ENCODE assay signal across 20 mouse cellular contexts in the genomic region with DNA sequence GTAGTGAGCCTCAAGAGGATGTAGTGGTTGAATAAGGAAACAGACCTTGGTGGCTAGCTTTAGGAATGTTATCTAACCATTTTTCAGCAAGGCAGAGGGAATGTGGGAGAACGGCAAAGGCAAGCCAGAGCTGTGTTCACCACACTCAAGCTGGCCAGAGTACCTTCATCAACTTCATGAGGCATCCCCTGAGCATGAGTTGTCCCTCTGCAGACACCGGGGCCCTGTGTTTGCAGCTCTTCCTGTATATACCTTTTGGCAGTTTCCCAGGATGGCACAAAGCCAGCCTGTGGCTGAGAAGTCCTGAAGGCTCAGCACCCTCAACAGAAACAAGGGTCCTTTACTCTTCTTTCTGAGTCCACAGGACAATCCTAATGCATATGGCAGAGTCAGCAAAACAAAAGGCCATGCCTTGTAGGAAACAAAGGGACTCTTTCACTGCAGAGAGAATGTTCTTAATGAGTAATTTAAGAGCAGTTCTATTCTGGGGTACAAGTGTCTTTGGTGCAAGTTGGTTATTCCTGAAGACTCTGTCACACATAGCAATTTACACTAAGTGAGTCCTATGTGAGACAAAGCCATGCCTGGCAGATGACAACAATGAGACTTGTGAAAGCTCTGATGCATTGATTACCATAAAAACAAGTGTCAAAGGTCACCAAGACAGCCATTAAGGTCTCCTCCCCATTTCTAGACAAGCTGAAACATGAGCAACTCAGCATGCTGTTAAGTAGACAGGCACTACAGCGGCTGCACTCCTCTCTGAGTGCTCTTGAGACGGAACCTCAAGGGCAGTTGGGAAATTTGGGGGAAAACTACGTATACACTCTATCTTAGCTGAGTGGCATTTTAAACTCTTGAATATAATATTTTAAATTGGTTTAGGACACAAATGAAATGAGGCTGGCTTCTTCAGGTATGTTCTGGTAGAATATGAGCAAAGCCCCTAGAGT.
DNase-seq lines count a peak whose midpoint lies in the region; ATAC-seq lines count a peak whose summit lies in the region.
"Had no signal": no experiment of that assay in that cellular context is flagged by ENCODE, and none has a peak within 500 bp of the region (broad histone marks: within the 10 kb centered on the region; RNA-seq: fewer than 3 reads in every experiment).

No protein-coding gene starts in this region.

- H3K36me3 ChIP-seq in midbrain, embryonic 11.5 days (ENCODE audit: control insufficient read depth, insufficient read depth, low read length) = no peaks in the 10 kb centered on the region
- H3K36me3 ChIP-seq in midbrain, embryonic 16.5 days (ENCODE audit: control insufficient read depth, insufficient read depth, low read length) = no peaks in the 10 kb centered on the region
- no peaks in the 10 kb centered on the region for H3K36me3 ChIP-seq in forebrain, embryonic 16.5 days (ENCODE audit: control insufficient read depth, insufficient read depth)
- H3K36me3 ChIP-seq: heart, embryonic 15.5 days; liver, embryonic 15.5 days; midbrain, embryonic 13.5 days; neural tube, embryonic 13.5 days had no signal

- no peaks in the 10 kb centered on the region for H3K4me1 ChIP-seq in midbrain, embryonic 11.5 days (ENCODE audit: control insufficient read depth, insufficient read depth, low read length)
- H3K4me1 ChIP-seq in midbrain, embryonic 16.5 days (ENCODE audit: control insufficient read depth, insufficient read depth, low read length) = no peaks in the 10 kb centered on the region
- H3K4me1 ChIP-seq in forebrain, embryonic 16.5 days (replicated peaks; ENCODE audit: control insufficient read depth, insufficient read depth, low read length) = no peaks in the 10 kb centered on the region
- H3K4me1 ChIP-seq: heart, embryonic 15.5 days; liver, embryonic 15.5 days; midbrain, embryonic 13.5 days; neural tube, embryonic 13.5 days had no signal

- H3K27ac ChIP-seq in midbrain, embryonic 11.5 days (ENCODE audit: low read depth, low read length) = no peak overlapping the region
- H3K27ac ChIP-seq in midbrain, embryonic 16.5 days (ENCODE audit: low read length) = no peak overlapping the region
- H3K27ac ChIP-seq in forebrain, embryonic 16.5 days (ENCODE audit: low read length) = no peak overlapping the region
- H3K27ac ChIP-seq: heart, embryonic 15.5 days; liver, embryonic 15.5 days; midbrain, embryonic 13.5 days; neural tube, embryonic 13.5 days; stomach, postnatal 0 days had no signal

- no peak overlapping the region for H3K4me2 ChIP-seq in midbrain, embryonic 11.5 days
- no peak overlapping the region for H3K4me2 ChIP-seq in midbrain, embryonic 16.5 days (ENCODE audit: low read length)
- H3K4me2 ChIP-seq in forebrain, embryonic 16.5 days (ENCODE audit: low read length) = no peak overlapping the region
- H3K4me2 ChIP-seq: heart, embryonic 15.5 days; liver, embryonic 15.5 days; midbrain, embryonic 13.5 days; neural tube, embryonic 13.5 days had no signal

- intact Hi-C loops in heart, postnatal 25 days (cut with DNase I) = no loop called here

- H3K27me3 ChIP-seq in midbrain, embryonic 11.5 days (ENCODE audit: control insufficient read depth, insufficient read depth, low read length) = no peaks in the 10 kb centered on the region
- no peaks in the 10 kb centered on the region for H3K27me3 ChIP-seq in midbrain, embryonic 16.5 days (ENCODE audit: control insufficient read depth, insufficient read depth, low read depth, low read length)
- no peaks in the 10 kb centered on the region for H3K27me3 ChIP-seq in forebrain, embryonic 16.5 days (replicated peaks; ENCODE audit: control insufficient read depth, insufficient read depth, low read length)
- H3K27me3 ChIP-seq: heart, embryonic 15.5 days; liver, embryonic 15.5 days; midbrain, embryonic 13.5 days; neural tube, embryonic 13.5 days had no signal

- no peaks in the 10 kb centered on the region for H3K9me3 ChIP-seq in midbrain, embryonic 11.5 days (ENCODE audit: control insufficient read depth, low read length)
- H3K9me3 ChIP-seq in midbrain, embryonic 16.5 days (replicated peaks; ENCODE audit: control insufficient read depth, low read length, poor library complexity, severe bottlenecking) = no peaks in the 10 kb centered on the region
- H3K9me3 ChIP-seq in forebrain, embryonic 16.5 days (ENCODE audit: control insufficient read depth, low read length) = no peaks in the 10 kb centered on the region
- H3K9me3 ChIP-seq: heart, embryonic 15.5 days; liver, embryonic 15.5 days; midbrain, embryonic 13.5 days; neural tube, embryonic 13.5 days had no signal

- 88% methylated on average over 5 of the region's 5 CpGs for WGBS in midbrain, embryonic 11.5 days
- WGBS in midbrain, embryonic 16.5 days = 81% methylated on average over 5 of the region's 5 CpGs
- WGBS in forebrain, embryonic 16.5 days = 71% methylated on average over 5 of the region's 5 CpGs

- no peak overlapping the region for H3K9ac ChIP-seq in midbrain, embryonic 11.5 days (ENCODE audit: low read length)
- no peak overlapping the region for H3K9ac ChIP-seq in midbrain, embryonic 16.5 days (ENCODE audit: low read depth, low read length)
- H3K9ac ChIP-seq in forebrain, embryonic 16.5 days (replicated peaks; ENCODE audit: low read depth, low read length) = no peak overlapping the region
- H3K9ac ChIP-seq: heart, embryonic 15.5 days; liver, embryonic 15.5 days; midbrain, embryonic 13.5 days; neural tube, embryonic 13.5 days had no signal

- DNase-seq in heart, postnatal 4 days = peak; percentile 10
- no peak for DNase-seq in heart, postnatal 25 days (ENCODE audit: low spot score)
- peak; percentile 28 for DNase-seq in midbrain, embryonic 11.5 days (ENCODE audit: low spot score, missing footprints)
- DNase-seq in lung, postnatal 4 days = peak; percentile 53 to 60
- DNase-seq in cerebellum, postnatal 36 days = no peak
- DNase-seq: adrenal gland, adult 2 months; cerebellum, adult 8-10 months; retina, postnatal 1 day; spleen, adult 18-20 months; thymus, postnatal 36 days had no signal

- no peak for ATAC-seq in midbrain, embryonic 11.5 days (ENCODE audit: low FRiP score)
- ATAC-seq in midbrain, embryonic 16.5 days = no peak
- ATAC-seq in common myeloid progenitor, adult 5-6 weeks (replicated peaks; ENCODE audit: low read depth, poor library complexity, severe bottlenecking) = peak; percentile 41
- no peak for ATAC-seq in forebrain, embryonic 16.5 days
- ATAC-seq: forebrain, embryonic 14.5 days; midbrain, embryonic 13.5 days; Patski had no signal

- no peak overlapping the region for H3K4me3 ChIP-seq in midbrain, embryonic 11.5 days (ENCODE audit: low read depth, low read length)
- H3K4me3 ChIP-seq in midbrain, embryonic 16.5 days (ENCODE audit: low read depth, low read length) = no peak overlapping the region
- no peak overlapping the region for H3K4me3 ChIP-seq in forebrain, embryonic 16.5 days (replicated peaks; ENCODE audit: low read length)
- H3K4me3 ChIP-seq: heart, embryonic 15.5 days; liver, embryonic 15.5 days; midbrain, embryonic 13.5 days; neural tube, embryonic 13.5 days had no signal

Comparison
In these comparisons a context has a peak if more than half of its experiments do, and no peak if none do; other contexts are left out.
1. DNase-seq: peak in heart, postnatal 4 days (single experiment), midbrain, embryonic 11.5 days (single experiment) and lung, postnatal 4 days (2 of 2); none in heart, postnatal 25 days (single experiment) and cerebellum, postnatal 36 days (0 of 2).